Comparison of ENCODE assay signal across 22 mouse cellular contexts in genomic region chr16:76360441-76360840, GRCm38 (mm10). TPM values are rescaled to one million over a fixed set of nuclear protein-coding genes. Genes with fewer than 3 reads are reported as not detected.
A peak's percentile ranks its signal among the peaks of the same experiment; 100 is the strongest.
DNase-seq lines count a peak whose midpoint lies in the region; ATAC-seq and TF ChIP-seq lines count a peak whose summit lies in the region.
"Had no signal": no experiment of that assay in that cellular context is flagged by ENCODE, and none has a peak within 500 bp of the region (broad histone marks: within the 10 kb centered on the region; RNA-seq: fewer than 3 reads in every experiment).

No protein-coding gene starts in this region.

- no peaks in the 10 kb centered on the region for H3K27me3 ChIP-seq in heart, embryonic 10.5 days (ENCODE audit: insufficient read depth, poor library complexity, severe bottlenecking)
- no peaks in the 10 kb centered on the region for H3K27me3 ChIP-seq in liver, adult 2 months (ENCODE audit: control insufficient read depth, insufficient read depth, low read length)
- no peaks in the 10 kb centered on the region for H3K27me3 ChIP-seq in liver, embryonic 12.5 days (replicated peaks)
- H3K27me3 ChIP-seq: embryonic facial prominence, embryonic 12.5 days; embryonic facial prominence, embryonic 15.5 days; forebrain, embryonic 12.5 days had no signal

- peaks cover 50% of the 10 kb centered on the region for H3K79me2 ChIP-seq in liver, adult 2 months (ENCODE audit: control insufficient read depth, insufficient read depth, low read length)

- no peaks in the 10 kb centered on the region for H3K9me3 ChIP-seq in heart, embryonic 10.5 days
- no peaks in the 10 kb centered on the region for H3K9me3 ChIP-seq in liver, embryonic 12.5 days (replicated peaks)
- H3K9me3 ChIP-seq: embryonic facial prominence, embryonic 12.5 days; embryonic facial prominence, embryonic 15.5 days; forebrain, embryonic 10.5 days; forebrain, embryonic 12.5 days had no signal

- no peak overlapping the region for H3K4me3 ChIP-seq in heart, embryonic 10.5 days
- no peak overlapping the region for H3K4me3 ChIP-seq in liver, adult 2 months (ENCODE audit: insufficient read depth, low read depth, low read length)
- H3K4me3 ChIP-seq in liver, embryonic 12.5 days, result no peak overlapping the region
- H3K4me3 ChIP-seq: embryonic facial prominence, embryonic 12.5 days; embryonic facial prominence, embryonic 15.5 days; erythroblast, embryonic 14.5 days; forebrain, embryonic 10.5 days; forebrain, embryonic 12.5 days had no signal

- no peak overlapping the region for H3K9ac ChIP-seq in liver, adult 2 months (ENCODE audit: low read depth, low read length)
- H3K9ac ChIP-seq in liver, embryonic 12.5 days, result no peak overlapping the region
- H3K9ac ChIP-seq: embryonic facial prominence, embryonic 12.5 days; embryonic facial prominence, embryonic 15.5 days; forebrain, embryonic 12.5 days had no signal

- ATAC-seq in liver, embryonic 12.5 days, result no peak
- ATAC-seq: forebrain, embryonic 14.5 days; forebrain, embryonic 16.5 days had no signal

- H3K4me1 ChIP-seq in heart, embryonic 10.5 days, result peaks cover 6% of the 10 kb centered on the region; the same call in 1 of the 2 replicates
- peaks cover 12% of the 10 kb centered on the region for H3K4me1 ChIP-seq in liver, adult 2 months (ENCODE audit: control insufficient read depth, insufficient read depth, low read length)
- peaks cover 83% of the 10 kb centered on the region for H3K4me1 ChIP-seq in liver, embryonic 12.5 days

- TF ChIP-seq POLR2A in liver, adult 2 months (IDR thresholded peaks at IDR 0.05; ENCODE audit: extremely low read depth, insufficient read depth, low read length), result no peak

- peak; percentile 63 for DNase-seq in heart, embryonic 10.5 days (ENCODE audit: low spot score)
- DNase-seq in heart, postnatal 14 days, result no peak
- peak; percentile 31 for DNase-seq in liver, adult 2 months (ENCODE audit: extremely low read depth, low read depth, low spot score)
- no peak for DNase-seq in testis, postnatal 14 days (ENCODE audit: low spot score)
- DNase-seq: adrenal gland, adult 2 months; adrenal gland, postnatal 10 days; adrenal gland, postnatal 25 days; cerebellum, adult 11 months; cerebellum, adult 18-20 months; cerebellum, adult 8-10 months; cerebellum, adult 9-11 months; cerebellum, postnatal 14 days; cerebellum, postnatal 36 days; embryo, embryonic 11 days had no signal

- no peak for TF ChIP-seq CTCF in liver, adult 2 months (IDR thresholded peaks at IDR 0.05; ENCODE audit: low read depth, low read length)

- intact Hi-C loops in heart, postnatal 14 days (cut with DNase I), result no loop called here

- 84% methylated on average over 6 of the region's 6 CpGs for WGBS in heart, embryonic 10.5 days
- WGBS in liver, adult 2 months, result 66% methylated on average over 6 of the region's 6 CpGs
- 96% methylated on average over 6 of the region's 6 CpGs for WGBS in liver, embryonic 12.5 days (ENCODE audit: insufficient replicate concordance)

- no peak overlapping the region for H3K27ac ChIP-seq in heart, embryonic 10.5 days
- no peak overlapping the region for H3K27ac ChIP-seq in liver, adult 2 months (replicated peaks; ENCODE audit: insufficient read depth, low read depth, low read length)
- no peak overlapping the region for H3K27ac ChIP-seq in liver, embryonic 12.5 days
- H3K27ac ChIP-seq: embryonic facial prominence, embryonic 12.5 days; embryonic facial prominence, embryonic 15.5 days; forebrain, embryonic 10.5 days; forebrain, embryonic 12.5 days had no signal

- H3K36me3 ChIP-seq in heart, embryonic 10.5 days, result no peaks in the 10 kb centered on the region
- H3K36me3 ChIP-seq in liver, adult 2 months (ENCODE audit: control insufficient read depth, insufficient read depth, low read length), result no peaks in the 10 kb centered on the region; the same call in 1 of the 2 replicates
- H3K36me3 ChIP-seq in liver, embryonic 12.5 days, result peaks cover 23% of the 10 kb centered on the region
- H3K36me3 ChIP-seq: embryonic facial prominence, embryonic 12.5 days; forebrain, embryonic 12.5 days had no signal

- H3K4me2 ChIP-seq in liver, embryonic 12.5 days, result no peak overlapping the region
- H3K4me2 ChIP-seq: embryonic facial prominence, embryonic 12.5 days; embryonic facial prominence, embryonic 15.5 days; forebrain, embryonic 12.5 days had no signal

RNA-seq across cellular contexts. Expression of gene Nrip1, which starts 13.2 kb away (rescaled TPM):
- 22.3 and 31.2 TPM in 2 replicates for polyA plus RNA-seq in heart, embryonic 10.5 days (2016; fragmentation: Nextera tagmentation; extraction: Ambion mirVana)
- total RNA-seq in heart, postnatal 14 days (2021), result 10 to 100 TPM; 28.7 to 29.2 TPM
- total RNA-seq in liver, adult 2 months (2014; rRNA removed), result 8.9 and 13.7 TPM in 2 replicates
- polyA plus RNA-seq in liver, adult 2 months (2012; rRNA removed), result 2.9 and 3.7 TPM in 2 replicates
- polyA plus RNA-seq in liver, embryonic 12.5 days (2016; fragmentation: Nextera tagmentation; extraction: Ambion mirVana), result 32.0 and 32.1 TPM in 2 replicates

Comparison
In these comparisons a context has a peak if more than half of its experiments do, and no peak if none do; other contexts are left out.
1. DNase-seq: peak in heart, embryonic 10.5 days (single experiment) and liver, adult 2 months (single experiment); none in heart, postnatal 14 days (0 of 2) and testis, postnatal 14 days (single experiment).